In the genomic region with DNA sequence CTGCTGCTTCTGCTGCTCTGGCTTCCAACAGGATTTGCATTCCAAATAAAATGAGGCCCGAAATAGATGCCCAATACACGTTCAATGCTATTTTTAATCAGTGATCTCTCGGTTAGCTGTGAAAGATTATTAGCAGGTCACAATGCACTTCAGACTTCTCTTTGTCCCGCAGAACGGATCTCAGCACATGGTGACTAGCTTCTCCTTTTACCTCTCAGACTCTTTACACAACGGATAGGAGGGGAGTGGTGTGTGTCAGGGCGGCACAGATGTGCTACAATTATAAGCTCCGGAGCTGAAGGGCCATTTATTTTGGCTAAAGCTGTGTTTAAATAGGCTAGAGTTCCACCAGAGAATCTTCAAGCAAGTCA, we compare ENCODE assay signal across 10 mouse cellular contexts. TPM values are rescaled to one million over a fixed set of nuclear protein-coding genes. Genes with fewer than 3 reads are reported as not detected.
DNase-seq lines count a peak whose midpoint lies in the region; ATAC-seq lines count a peak whose summit lies in the region.
"Had no signal": no experiment of that assay in that cellular context is flagged by ENCODE, and none has a peak within 500 bp of the region (broad histone marks: within the 10 kb centered on the region; RNA-seq: fewer than 3 reads in every experiment).

No protein-coding gene starts in this region.

- peak overlapping the region; percentile 82 for H3K27ac ChIP-seq in embryonic facial prominence, embryonic 12.5 days
- H3K27ac ChIP-seq in forebrain, embryonic 13.5 days: peak overlapping the region; percentile 76
- peak overlapping the region; percentile 77 for H3K27ac ChIP-seq in midbrain, embryonic 14.5 days (replicated peaks; ENCODE audit: low read depth, low read length)
- no peak overlapping the region for H3K27ac ChIP-seq in intestine, embryonic 15.5 days

- H3K4me2 ChIP-seq in embryonic facial prominence, embryonic 12.5 days (replicated peaks): peak overlapping the region; percentile 29
- peak overlapping the region; percentile 43 for H3K4me2 ChIP-seq in forebrain, embryonic 13.5 days
- H3K4me2 ChIP-seq in midbrain, embryonic 14.5 days (ENCODE audit: low read length): peak overlapping the region; percentile 33
- H3K4me2 ChIP-seq in intestine, embryonic 15.5 days (replicated peaks): no peak overlapping the region; the same call in 1 of the 2 replicates
- H3K4me2 ChIP-seq: lung, embryonic 14.5 days had no signal

- no peaks in the 10 kb centered on the region for H3K27me3 ChIP-seq in embryonic facial prominence, embryonic 12.5 days
- no peaks in the 10 kb centered on the region for H3K27me3 ChIP-seq in forebrain, embryonic 13.5 days
- H3K27me3 ChIP-seq in midbrain, embryonic 14.5 days (ENCODE audit: control insufficient read depth, insufficient read depth, low read length): no peaks in the 10 kb centered on the region
- H3K27me3 ChIP-seq in intestine, embryonic 15.5 days (replicated peaks): no peaks in the 10 kb centered on the region
- H3K27me3 ChIP-seq: Patski had no signal

- WGBS in embryonic facial prominence, embryonic 12.5 days: 15% methylated on average over 8 of the region's 8 CpGs
- 2% methylated on average over 8 of the region's 8 CpGs for WGBS in forebrain, embryonic 13.5 days
- WGBS in midbrain, embryonic 14.5 days: 8% methylated on average over 8 of the region's 8 CpGs
- 30% methylated on average over 8 of the region's 8 CpGs for WGBS in intestine, embryonic 15.5 days

- no peak overlapping the region for H3K4me3 ChIP-seq in embryonic facial prominence, embryonic 12.5 days
- no peak overlapping the region for H3K4me3 ChIP-seq in forebrain, embryonic 13.5 days
- no peak overlapping the region for H3K4me3 ChIP-seq in midbrain, embryonic 14.5 days (replicated peaks; ENCODE audit: low read depth, low read length)
- no peak overlapping the region for H3K4me3 ChIP-seq in intestine, embryonic 15.5 days (replicated peaks)

- no peak for DNase-seq in midbrain, embryonic 14.5 days
- no peak for DNase-seq in right cerebral cortex, postnatal 14 days
- DNase-seq: kidney, postnatal 25 days had no signal

- no peak for ATAC-seq in embryonic facial prominence, embryonic 12.5 days (ENCODE audit: insufficient number of reproducible peaks, insufficient read depth, low FRiP score, low TSS enrichment)
- ATAC-seq in forebrain, embryonic 13.5 days: peak; percentile 37; the same call in 1 of the 2 replicates
- ATAC-seq in hematopoietic stem cell, adult 5-6 weeks (replicated peaks in 1 of 2; ENCODE audit: insufficient read depth in 1 of 2, low FRiP score in 2 of 2, low TSS enrichment in 1 of 2, low read depth in 1 of 2, poor library complexity in 2 of 2, severe bottlenecking in 2 of 2): peak; percentile 36 to 53; a peak in 2 of 4 replicates
- ATAC-seq in midbrain, embryonic 14.5 days (ENCODE audit: low FRiP score, low TSS enrichment): peak; percentile 55; the same call in 1 of the 2 replicates
- ATAC-seq in megakaryocyte-erythroid progenitor cell, adult 5-6 weeks (replicated peaks; ENCODE audit: low FRiP score, low TSS enrichment, poor library complexity, severe bottlenecking): no peak
- no peak for ATAC-seq in intestine, embryonic 15.5 days
- ATAC-seq: Patski had no signal

- H3K36me3 ChIP-seq in embryonic facial prominence, embryonic 12.5 days: no peaks in the 10 kb centered on the region
- no peaks in the 10 kb centered on the region for H3K36me3 ChIP-seq in forebrain, embryonic 13.5 days (ENCODE audit: poor library complexity, severe bottlenecking)
- no peaks in the 10 kb centered on the region for H3K36me3 ChIP-seq in midbrain, embryonic 14.5 days (ENCODE audit: control insufficient read depth, insufficient read depth, low read length)
- no peaks in the 10 kb centered on the region for H3K36me3 ChIP-seq in intestine, embryonic 15.5 days

- H3K9ac ChIP-seq in embryonic facial prominence, embryonic 12.5 days: no peak overlapping the region
- 0 out of 2 replicates have a peak overlapping the region, but pooled peaks have one; percentile 18 for H3K9ac ChIP-seq in forebrain, embryonic 13.5 days
- H3K9ac ChIP-seq in midbrain, embryonic 14.5 days (replicated peaks; ENCODE audit: low read length): no peak overlapping the region
- no peak overlapping the region for H3K9ac ChIP-seq in intestine, embryonic 15.5 days
- H3K9ac ChIP-seq: lung, embryonic 14.5 days had no signal

- H3K4me1 ChIP-seq in embryonic facial prominence, embryonic 12.5 days: peaks cover 24% of the 10 kb centered on the region
- peaks cover 20% of the 10 kb centered on the region for H3K4me1 ChIP-seq in forebrain, embryonic 13.5 days
- H3K4me1 ChIP-seq in midbrain, embryonic 14.5 days (ENCODE audit: control insufficient read depth, insufficient read depth, low read length): peaks cover 22% of the 10 kb centered on the region
- peaks cover 8% of the 10 kb centered on the region for H3K4me1 ChIP-seq in intestine, embryonic 15.5 days (replicated peaks)

- no peaks in the 10 kb centered on the region for H3K9me3 ChIP-seq in embryonic facial prominence, embryonic 12.5 days
- no peaks in the 10 kb centered on the region for H3K9me3 ChIP-seq in forebrain, embryonic 13.5 days (replicated peaks)
- no peaks in the 10 kb centered on the region for H3K9me3 ChIP-seq in midbrain, embryonic 14.5 days (ENCODE audit: control insufficient read depth, low read length)
- H3K9me3 ChIP-seq in intestine, embryonic 15.5 days: no peaks in the 10 kb centered on the region

RNA-seq across cellular contexts. Expression of gene Tmem178, which starts 56.7 kb away (rescaled TPM):
- 5.8 and 7.5 TPM in 2 replicates for polyA plus RNA-seq in embryonic facial prominence, embryonic 12.5 days (2016; fragmentation: Nextera tagmentation; extraction: Ambion mirVana)
- 29.7 and 40.4 TPM in 2 replicates for polyA plus RNA-seq in forebrain, embryonic 13.5 days (2015; fragmentation: Nextera tagmentation; extraction: Ambion mirVana)
- total RNA-seq in hematopoietic stem cell, adult 5-6 weeks (2017): not detected in 2 replicates
- 30.5 and 31.3 TPM in 2 replicates for polyA plus RNA-seq in midbrain, embryonic 14.5 days (2014; fragmentation: Nextera tagmentation; extraction: Ambion mirVana)
- not detected in 2 replicates for total RNA-seq in megakaryocyte-erythroid progenitor cell, adult 5-6 weeks (2014; fragmentation: Nextera tagmentation)
- total RNA-seq in megakaryocyte-erythroid progenitor cell, adult 5-6 weeks (2017): not detected in 2 replicates
- 2.6 and 3.4 TPM in 2 replicates for polyA plus RNA-seq in intestine, embryonic 15.5 days (2015; fragmentation: Nextera tagmentation; extraction: Ambion mirVana)

Comparison
In these comparisons a context has a peak if more than half of its experiments do, and no peak if none do; other contexts are left out.
1. ATAC-seq: peak in forebrain, embryonic 13.5 days (single experiment), hematopoietic stem cell, adult 5-6 weeks (2 of 2) and midbrain, embryonic 14.5 days (single experiment); none in embryonic facial prominence, embryonic 12.5 days (single experiment), megakaryocyte-erythroid progenitor cell, adult 5-6 weeks (single experiment) and intestine, embryonic 15.5 days (single experiment).